Mouse (Mus musculus) adrenal gland, adult (tissue): ENCODE data around the gene Dhfr.
"Not testable (repeated sequence)": the region's sequence is repeated elsewhere in the genome, so short reads cannot be mapped to it uniquely, and the experiment has no call there.

Source experiments
- DNase-seq, 2 experiments: peaks; one replicate each; pipeline ENCODE4 v3.0.0; 2022 to 2023; ENCODE audit warnings: low spot score in 1 of 2; ENCODE audit not compliant: inconsistent age in 2 of 2

Gene Dhfr

DNA sequence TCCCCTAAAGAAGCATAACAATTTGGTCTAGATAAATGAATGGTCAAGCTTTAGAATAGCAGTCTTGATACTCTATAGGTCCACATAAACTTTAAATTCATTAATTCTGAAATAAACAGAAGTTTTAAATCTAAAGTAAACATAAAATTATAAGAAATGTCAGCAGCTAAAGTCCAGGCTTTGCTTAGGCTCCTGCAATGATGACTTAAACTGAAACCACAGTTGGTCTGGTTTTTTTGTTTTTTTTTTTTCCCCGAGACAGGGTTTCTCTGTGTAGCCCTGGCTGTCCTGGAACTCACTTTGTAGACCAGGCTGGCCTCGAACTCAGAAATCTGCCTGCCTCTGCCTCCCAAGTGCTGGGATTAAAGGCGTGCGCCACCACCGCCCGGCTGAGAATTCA lies 16.9 kb downstream of the Dhfr start:
- DNase-seq = not testable (repeated sequence)

DNA sequence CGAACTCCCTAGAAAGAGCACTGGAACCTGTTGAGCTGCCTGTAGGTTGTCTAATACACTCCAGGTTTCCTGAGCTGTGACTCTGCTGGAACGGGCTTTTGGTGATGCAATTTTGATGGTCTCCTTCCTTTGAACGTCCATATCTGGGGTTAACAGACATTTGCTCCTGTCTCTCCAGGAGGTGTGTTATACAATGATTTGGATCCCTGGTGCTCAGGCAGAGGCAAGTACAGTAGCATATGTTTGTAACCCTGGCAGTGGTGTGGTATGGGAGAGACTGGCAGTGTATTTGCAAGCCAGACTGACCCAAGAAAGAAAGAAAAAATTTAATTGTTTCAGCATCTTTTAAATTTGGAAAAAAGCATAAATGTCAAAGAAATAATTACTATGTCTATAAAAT lies 32.8 kb downstream of the Dhfr start:
- DNase-seq = no peak

- no peak for DNase-seq
These were observed 38.6 kb downstream of the Dhfr start for GRCm38 (mm10) chr13:92393047-92393661.

- peak; percentile 40 to 65 for DNase-seq
These were observed 44.2 kb downstream of the Dhfr start for GRCm38 (mm10) chr13:92398491-92399384.

DNA sequence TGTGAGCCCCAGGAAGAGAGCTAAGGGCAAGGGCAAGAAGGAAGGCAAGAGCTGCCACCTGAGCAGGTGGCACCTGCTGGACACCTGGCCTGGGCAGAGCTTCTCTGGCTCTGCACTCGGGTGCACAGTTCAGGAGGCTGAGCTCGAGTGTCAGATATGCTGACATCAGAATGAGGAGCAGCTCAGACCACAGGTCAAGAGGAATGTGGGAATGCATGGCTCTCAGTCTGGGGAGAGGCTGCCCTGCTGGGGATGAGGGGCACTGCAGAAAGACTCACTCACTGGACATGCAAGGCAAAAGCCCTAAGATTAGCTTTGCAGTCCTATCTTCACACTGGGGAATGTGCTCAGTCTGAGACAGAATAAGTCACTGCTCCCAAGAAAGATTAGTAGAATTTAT lies 47.5 kb downstream of the Dhfr start:
- no peak for DNase-seq

GRCm38 (mm10) chr13:92403496-92403895 lies 49.0 kb downstream of the Dhfr start:
- DNase-seq = peak in 1 of 2 experiments; percentile 56

DNA sequence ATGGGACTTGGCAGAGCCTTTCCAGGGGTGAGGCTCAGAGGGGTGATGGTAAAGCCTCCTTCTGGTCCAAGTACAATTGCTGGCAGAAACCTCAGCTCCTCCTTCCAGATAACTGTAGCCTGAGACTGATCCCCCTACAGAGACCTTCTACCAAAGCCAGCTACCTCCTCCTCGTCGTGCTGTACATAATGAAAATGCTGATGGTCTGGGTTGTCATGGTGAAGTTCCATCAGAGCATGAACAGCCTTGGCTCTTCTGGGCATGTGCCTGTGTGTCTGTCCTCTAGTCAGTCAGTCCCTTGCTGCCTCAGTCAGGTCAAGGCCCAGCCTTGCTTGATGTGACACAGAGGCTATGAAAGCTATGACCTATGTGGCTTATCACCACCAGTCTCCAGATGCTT lies 56.0 kb downstream of the Dhfr start:
- DNase-seq = peak; percentile 39 to 71

DNA sequence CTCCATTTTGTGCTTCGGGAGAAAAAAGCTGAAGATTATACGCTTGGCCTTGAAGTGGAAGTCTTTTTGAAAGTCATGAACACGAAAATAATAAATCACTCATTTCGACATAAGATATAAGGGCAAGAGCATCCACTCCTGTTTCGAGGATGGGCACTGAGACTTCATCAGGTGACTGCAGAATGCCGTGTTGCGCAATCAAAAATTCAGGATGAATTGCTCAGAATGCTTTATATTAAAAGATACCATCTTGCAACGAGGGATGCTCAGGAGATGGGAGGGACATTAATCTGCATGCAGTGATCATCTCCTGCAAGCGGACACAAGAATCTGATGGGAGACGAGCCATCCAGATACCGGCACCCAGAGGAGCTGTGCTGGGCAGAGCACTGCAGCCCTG lies 65.1 kb downstream of the Dhfr start:
- no peak for DNase-seq

DNA sequence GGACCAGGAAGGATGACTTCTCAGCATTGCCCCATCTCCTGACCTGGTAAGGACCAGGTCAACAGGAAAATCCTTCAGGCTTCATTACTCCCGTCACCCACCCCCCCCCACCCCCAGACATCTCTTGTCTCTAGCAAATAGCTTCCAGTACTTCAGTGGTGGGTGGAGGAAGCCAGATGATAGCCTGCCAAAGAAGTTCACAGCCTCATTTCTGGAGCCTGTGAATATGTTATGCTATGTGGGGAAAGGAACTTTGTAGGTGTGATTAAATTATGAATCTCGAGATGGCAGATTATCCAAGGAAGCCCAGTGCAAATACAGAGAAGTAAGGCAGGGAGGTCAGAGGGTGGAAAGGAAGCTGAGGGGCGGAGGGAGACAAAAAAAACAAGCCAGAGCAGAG lies 69.2 kb downstream of the Dhfr start:
- DNase-seq = no peak

DNA sequence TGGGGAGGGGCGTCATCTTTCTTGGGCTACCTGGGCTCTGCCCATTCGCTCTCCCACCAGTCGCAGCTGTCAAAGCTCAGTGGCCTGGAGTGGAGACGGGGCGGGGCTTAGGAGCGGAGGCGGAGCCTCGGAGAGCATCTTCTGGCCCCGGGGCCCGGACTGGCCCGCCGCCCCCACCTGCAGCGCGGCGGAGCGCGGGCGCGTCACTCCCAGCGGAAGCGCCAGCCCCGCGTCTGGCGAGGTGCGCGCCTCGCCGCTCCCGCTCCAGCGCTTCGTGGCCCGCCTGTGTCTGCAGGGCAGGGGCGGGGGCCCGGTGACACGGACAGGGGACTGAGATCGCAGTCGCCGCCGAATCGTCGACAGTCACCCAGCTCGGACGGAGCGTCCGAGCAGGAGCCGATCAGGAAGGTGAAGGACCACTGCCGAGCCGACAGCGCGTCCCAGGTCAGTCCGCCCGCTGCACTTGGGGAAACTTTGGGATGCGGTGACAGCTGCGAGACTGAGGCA lies 71.3 kb downstream of the Dhfr start, which contains the start of gene Ankrd34b:
Gene Ankrd34b, plus strand, starts transcription at position 139 of the 507 bp plus-strand sequence.
- DNase-seq = peak; percentile 48 to 64

- DNase-seq = peak; percentile 12 to 56
These were observed 71.9 kb downstream of the Dhfr start for GRCm38 (mm10) chr13:92426294-92427051.

DNA sequence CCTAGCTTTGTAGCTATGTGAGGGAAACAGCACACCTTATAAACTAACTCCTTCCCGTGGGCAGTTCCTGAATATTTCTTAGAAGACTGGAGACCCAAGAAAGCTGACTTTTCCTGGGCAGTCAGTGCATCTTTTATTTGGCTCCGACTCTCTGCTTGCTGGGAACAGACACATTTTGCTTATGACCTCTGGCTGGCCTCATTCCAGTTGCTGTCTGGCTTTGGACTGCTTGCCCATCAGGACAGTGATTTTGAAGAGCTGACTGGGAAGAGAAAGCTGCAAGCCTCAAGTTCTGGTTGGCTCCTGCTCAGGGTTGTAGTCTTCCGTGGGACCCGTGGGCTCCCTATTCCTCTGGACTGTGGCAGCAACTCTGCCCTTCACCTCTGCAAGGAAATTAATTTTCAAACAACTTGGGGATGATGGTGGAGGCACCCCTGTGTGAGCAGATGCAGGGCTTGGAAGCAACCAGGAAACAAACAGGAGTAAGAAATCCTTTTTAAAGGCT lies 72.9 kb downstream of the Dhfr start:
- no peak for DNase-seq
